Mouse (Mus musculus): ENCODE results near the gene Harbi1.
A peak's percentile ranks its signal among the peaks of the same experiment; 100 is the strongest.
"Not testable (repeated sequence)": the region's sequence is repeated elsewhere in the genome, so short reads cannot be mapped to it uniquely, and the experiment has no call there.

Gene Harbi1

GRCm38 (mm10) chr2:91714921-91715320 lies 4.3 kb downstream of the Harbi1 start:
- DNase-seq (ENCODE audit: low read depth, low spot score), result no peak

GRCm38 (mm10) chr2:91718276-91718675 lies 7.6 kb downstream of the Harbi1 start:
- no peak for DNase-seq (ENCODE audit: low read depth, low spot score)

GRCm38 (mm10) chr2:91723382-91723781 lies 12.7 kb downstream of the Harbi1 start:
- DNase-seq (ENCODE audit: low read depth, low spot score), result no peak

- DNase-seq (ENCODE audit: low read depth, low spot score), result no peak
Observed at GRCm38 (mm10) chr2:91723951-91724350, 13.3 kb downstream of the Harbi1 start.

- DNase-seq (ENCODE audit: low read depth, low spot score), result no peak
Observed at GRCm38 (mm10) chr2:91724716-91725115, 14.1 kb downstream of the Harbi1 start.

GRCm38 (mm10) chr2:91725476-91725875 lies 14.8 kb downstream of the Harbi1 start:
- not testable (repeated sequence) for DNase-seq (ENCODE audit: low read depth, low spot score)

GRCm38 (mm10) chr2:91727011-91727410 lies 16.4 kb downstream of the Harbi1 start:
- DNase-seq (ENCODE audit: low read depth, low spot score), result no peak

GRCm38 (mm10) chr2:91729571-91729970 lies 18.9 kb downstream of the Harbi1 start:
- DNase-seq (ENCODE audit: low read depth, low spot score), result no peak

- DNase-seq (ENCODE audit: low read depth, low spot score), result peak; percentile 80
Observed at GRCm38 (mm10) chr2:91729971-91730821, 19.5 kb downstream of the Harbi1 start, which contains the start of gene Ambra1. TSS of gene Ambra1 (plus strand) at chr2:91730134.

- no peak for DNase-seq (ENCODE audit: low read depth, low spot score)
Observed at GRCm38 (mm10) chr2:91735221-91735620, 24.6 kb downstream of the Harbi1 start.

- no peak for DNase-seq (ENCODE audit: low read depth, low spot score)
Observed at GRCm38 (mm10) chr2:91739586-91739985, 28.9 kb downstream of the Harbi1 start.

- no peak for DNase-seq (ENCODE audit: low read depth, low spot score)
Observed at GRCm38 (mm10) chr2:91744686-91745085, 34.0 kb downstream of the Harbi1 start.

- no peak for DNase-seq (ENCODE audit: low read depth, low spot score)
Observed at GRCm38 (mm10) chr2:91749811-91750261, 39.2 kb downstream of the Harbi1 start.
